Mouse (Mus musculus) embryonic fibroblast, embryonic 13.5 days (primary cell): ENCODE measurements at regions not wholly inside any gene's neighbourhood (a gene's known extent, or its start where the extent isn't known, plus 50 kb on each side); places are given as distances from the start of the nearest gene placed in this dataset.

Source experiments
- CTCF ChIP-seq: IDR thresholded peaks from 2 replicates; pipeline ENCODE4 v1.5.1; 2011; ENCODE audit warnings: mild to moderate bottlenecking, control low read depth, low read length, moderate library complexity, borderline replicate concordance; ENCODE audit not compliant: insufficient read depth
- POLR2A ChIP-seq: IDR thresholded peaks from 2 replicates; pipeline ENCODE4 v1.6.1; 2011; ENCODE audit warnings: low read depth, mild to moderate bottlenecking, control low read depth, low read length, moderate library complexity

- TF ChIP-seq CTCF (no peak), POLR2A (no peak)
Measured at GRCm38 (mm10) chr15:67345179-67346148, 844.8 kb upstream of the Lrrc6 start.
